19 mouse cellular contexts compared by ENCODE assay signal in genomic region chr19:38363879-38364659, GRCm38 (mm10). TPM values are rescaled to one million over a fixed set of nuclear protein-coding genes. Genes with fewer than 3 reads are reported as not detected.
DNase-seq lines count a peak whose midpoint lies in the region; ATAC-seq and TF ChIP-seq lines count a peak whose summit lies in the region.
"Had no signal": no experiment of that assay in that cellular context is flagged by ENCODE, and none has a peak within 500 bp of the region (broad histone marks: within the 10 kb centered on the region; RNA-seq: fewer than 3 reads in every experiment).

No protein-coding gene starts in this region.

- intact Hi-C loops in heart, postnatal 10 days (cut with DNase I), result no loop called here

- H3K4me1 ChIP-seq in heart, embryonic 11.5 days (ENCODE audit: control insufficient read depth, insufficient read depth, low read length), result no peaks in the 10 kb centered on the region
- H3K4me1 ChIP-seq: hindbrain, embryonic 15.5 days; neural tube, embryonic 15.5 days had no signal

- H3K9ac ChIP-seq in heart, embryonic 11.5 days (ENCODE audit: low read depth, low read length), result 0 out of 2 replicates have a peak overlapping the region, but pooled peaks have one; percentile 22
- H3K9ac ChIP-seq: hindbrain, embryonic 15.5 days; liver, embryonic 14.5 days; neural tube, embryonic 15.5 days had no signal

- H3K27me3 ChIP-seq in heart, embryonic 11.5 days (ENCODE audit: control insufficient read depth, insufficient read depth, low read length), result no peaks in the 10 kb centered on the region
- no peaks in the 10 kb centered on the region for H3K27me3 ChIP-seq in myocyte (ENCODE audit: control insufficient read depth, insufficient read depth, insufficient read length)
- H3K27me3 ChIP-seq: hindbrain, embryonic 15.5 days; neural tube, embryonic 15.5 days had no signal

- no peak for ATAC-seq in heart, embryonic 11.5 days (replicated peaks; ENCODE audit: insufficient number of reproducible peaks, low FRiP score, low TSS enrichment)
- ATAC-seq: forebrain, embryonic 16.5 days had no signal

- H3K36me3 ChIP-seq in heart, embryonic 11.5 days (ENCODE audit: control insufficient read depth, insufficient read depth, low read length), result no peaks in the 10 kb centered on the region
- H3K36me3 ChIP-seq in myocyte (ENCODE audit: control insufficient read depth, insufficient read depth), result no peaks in the 10 kb centered on the region
- H3K36me3 ChIP-seq: G1E; hindbrain, embryonic 15.5 days; midbrain, embryonic 10.5 days; neural tube, embryonic 15.5 days had no signal

- H3K4me2 ChIP-seq in heart, embryonic 11.5 days, result no peak overlapping the region
- peak overlapping the region; percentile 24 for H3K4me2 ChIP-seq in myocyte (ENCODE audit: low read depth)
- H3K4me2 ChIP-seq: hindbrain, embryonic 15.5 days; neural tube, embryonic 15.5 days had no signal

- 26% methylated on average over 6 of the region's 6 CpGs for WGBS in heart, embryonic 11.5 days (ENCODE audit: insufficient replicate concordance)

- TF ChIP-seq POLR2A in myocyte (IDR thresholded peaks at IDR 0.05; ENCODE audit: insufficient read length, low read depth), result no peak

- H3ac ChIP-seq in myocyte (ENCODE audit: control insufficient read depth, insufficient read length), result no peak overlapping the region

- no peak for DNase-seq in heart, postnatal 10 days
- DNase-seq in 3T3-L1 (ENCODE audit: low read depth, low spot score) (peak; percentile 56), NIH3T3 (ENCODE audit: low read depth) (peak; percentile 54)
- DNase-seq in thymus, postnatal 14 days, result no peak
- DNase-seq in natural killer cell, adult 2 months (ENCODE audit: low spot score in 2 of 2), result no peak
- DNase-seq: cerebellum, adult 9-10 months; heart, adult 18-20 months; left cerebral cortex, postnatal 4 days; lung, postnatal 14 days; spleen, adult 18-20 months; thymus, postnatal 4 days had no signal

- H3K9me3 ChIP-seq in heart, embryonic 11.5 days (replicated peaks; ENCODE audit: control insufficient read depth, low read length), result no peaks in the 10 kb centered on the region
- H3K9me3 ChIP-seq: hindbrain, embryonic 15.5 days; midbrain, embryonic 10.5 days; neural tube, embryonic 15.5 days had no signal

- H3K4me3 ChIP-seq in heart, embryonic 11.5 days (ENCODE audit: low read depth, low read length), result no peak overlapping the region
- H3K4me3 ChIP-seq in myocyte, result no peak overlapping the region
- H3K4me3 ChIP-seq: hindbrain, embryonic 15.5 days; midbrain, embryonic 10.5 days; neural tube, embryonic 15.5 days had no signal

- H3K27ac ChIP-seq in heart, embryonic 11.5 days (ENCODE audit: low read depth, low read length), result no peak overlapping the region
- H3K27ac ChIP-seq: hindbrain, embryonic 15.5 days; liver, embryonic 14.5 days; midbrain, embryonic 10.5 days; neural tube, embryonic 15.5 days had no signal

- H3K79me2 ChIP-seq in myocyte (ENCODE audit: control insufficient read depth, insufficient read depth), result no peaks in the 10 kb centered on the region

TF ChIP-seq in myocyte, 11 proteins besides CTCF, POLR2A, EP300 and RAD21:
- TF ChIP-seq TCF12 (IDR thresholded peaks at IDR 0.05; ENCODE audit: insufficient read depth, poor library complexity, severe bottlenecking), result no peak
- TF ChIP-seq MAX (IDR thresholded peaks at IDR 0.05; ENCODE audit: low read depth), result no peak
- no peak for TF ChIP-seq SRF (IDR thresholded peaks at IDR 0.05; ENCODE audit: control insufficient read depth, insufficient read length, low read depth)
- no peak for TF ChIP-seq POLR2AphosphoS2 (IDR thresholded peaks at IDR 0.05; ENCODE audit: insufficient read length, low read depth)
- no peak for TF ChIP-seq TCF3 (IDR thresholded peaks at IDR 0.05; ENCODE audit: insufficient read length, low read depth)
- TF ChIP-seq CEBPB (IDR thresholded peaks at IDR 0.05; ENCODE audit: insufficient read depth, poor library complexity, severe bottlenecking), result no peak
- no peak for TF ChIP-seq MYOD1 (IDR thresholded peaks at IDR 0.05; ENCODE audit: control insufficient read depth in 1 of 3, insufficient read length in 2 of 3, low read depth in 2 of 3)
- TF ChIP-seq E2F4 (IDR thresholded peaks at IDR 0.05; ENCODE audit: insufficient read depth), result no peak
TF ChIP-seq in myocyte: peak in this region for 0.

RNA-seq across cellular contexts. Expression of gene Slc35g1, which starts 31.7 kb away (rescaled TPM):
- 2.8 and 3.3 TPM in 2 replicates for polyA plus RNA-seq in heart, embryonic 11.5 days (2014; fragmentation: Nextera tagmentation; extraction: Ambion mirVana)
- total RNA-seq in heart, postnatal 10 days (2021), result 1 to 10 TPM; 1.6 to 1.9 TPM
- 0.02 TPM for polyA plus RNA-seq in myocyte (2012; fragmentation: generic; extraction: Trizol)

Comparison
In these comparisons a context has a peak if more than half of its experiments do, and no peak if none do; other contexts are left out.
1. DNase-seq: peak in 3T3-L1 (single experiment) and NIH3T3 (single experiment); none in heart, postnatal 10 days (0 of 2), thymus, postnatal 14 days (single experiment) and natural killer cell, adult 2 months (0 of 2).